Mouse (Mus musculus) erythroblast, embryonic 14.5 days (primary cell): ENCODE measurements around the gene Rabgap1l.

Source experiments
- GATA1 ChIP-seq: IDR thresholded peaks from 2 replicates; pipeline ENCODE4 v1.6.1; 2012; ENCODE audit warnings: low read length, inconsistent platforms, mixed read lengths
- TAL1 ChIP-seq: IDR thresholded peaks from 3 replicates; pipeline ENCODE4 v1.6.1; 2012; ENCODE audit warnings: low read length, inconsistent platforms, mixed read lengths

DNA sequence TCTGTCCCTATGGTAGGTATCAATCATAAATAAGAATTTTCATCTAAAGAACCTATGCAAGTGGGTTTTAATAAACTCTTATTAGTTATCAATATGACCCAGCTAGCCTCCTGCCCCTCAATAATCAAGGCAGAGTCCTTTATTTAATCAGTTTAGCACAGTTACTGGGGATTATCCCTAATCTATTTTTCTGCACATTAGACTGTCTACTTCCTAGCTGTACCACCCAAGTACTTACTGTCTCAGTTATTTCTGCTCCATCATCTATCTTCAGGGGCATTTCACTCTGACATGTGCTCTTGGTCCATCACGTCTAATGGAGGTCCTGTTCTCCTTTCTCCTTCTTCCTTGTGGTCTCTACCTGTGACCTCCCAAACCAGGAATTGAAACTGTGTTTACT, 494.1 kb downstream of the Rabgap1l start:
- TF ChIP-seq GATA1, result no peak
- TF ChIP-seq TAL1, result no peak
